Mouse (Mus musculus) limb, embryonic 14.5 days (tissue): ENCODE results near the gene Zbed5. TPM values are rescaled to one million over a fixed set of nuclear protein-coding genes. Genes with fewer than 3 reads are reported as not detected.

Experiments
- ATAC-seq: fragments of 200-750 bp; cut with Nextera tagmentation; 2 replicates; pipeline ENCODE4 v1.8.0; 2017; ENCODE audit warnings: low read depth, moderate number of reproducible peaks, moderate TSS enrichment; ENCODE audit not compliant: low FRiP score
- DNase-seq: peaks from one replicate; pipeline ENCODE4 v3.0.0-alpha.2; 2015; ENCODE audit warnings: low spot score
- H3K27ac ChIP-seq: fragments of 300-500 bp; sonication (generic); replicated peaks from 2 replicates; pipeline ENCODE4 v1.5.1; 2014; ENCODE audit warnings: low read depth, mild to moderate bottlenecking, low read length, moderate library complexity, mixed read lengths
- H3K27me3 ChIP-seq: fragments of 300-500 bp; sonication (generic); 2 replicates; pipeline ENCODE4 v1.6.1; 2014; ENCODE audit warnings: low read length, mixed read lengths; ENCODE audit not compliant: control insufficient read depth, insufficient read depth
- H3K36me3 ChIP-seq: fragments of 300-500 bp; sonication (generic); 2 replicates; pipeline ENCODE4 v1.6.1; 2014; ENCODE audit warnings: mild to moderate bottlenecking, low read length, moderate library complexity, mixed read lengths; ENCODE audit not compliant: control insufficient read depth, insufficient read depth
- H3K4me1 ChIP-seq: fragments of 300-500 bp; sonication (generic); 2 replicates; pipeline ENCODE4 v1.6.1; 2014; ENCODE audit warnings: antibody characterized with exemption, low read length, mixed read lengths; ENCODE audit not compliant: control insufficient read depth, insufficient read depth
- H3K4me2 ChIP-seq: fragments of 300-500 bp; sonication (generic); replicated peaks from 2 replicates; pipeline ENCODE4 v1.6.1; 2014; ENCODE audit warnings: low read depth, mild to moderate bottlenecking, low read length, moderate library complexity; ENCODE audit not compliant: severe bottlenecking
- H3K4me3 ChIP-seq: fragments of 300-500 bp; sonication (generic); replicated peaks from 2 replicates; pipeline ENCODE4 v1.5.1; 2014; ENCODE audit warnings: low read length
- H3K9ac ChIP-seq: fragments of 300-500 bp; sonication (generic); 2 replicates; pipeline ENCODE4 v1.6.1; 2014; ENCODE audit warnings: mild to moderate bottlenecking, low read depth, low read length, moderate library complexity; ENCODE audit not compliant: severe bottlenecking
- H3K9me3 ChIP-seq: fragments of 300-500 bp; sonication (generic); 2 replicates; pipeline ENCODE4 v1.6.1; 2016; ENCODE audit warnings: low read length; ENCODE audit not compliant: control insufficient read depth
- POLR2A ChIP-seq: fragments of 200-500 bp; IDR thresholded peaks from 2 replicates; pipeline ENCODE4 v1.8.0; 2012; ENCODE audit warnings: inconsistent platforms, mild to moderate bottlenecking, moderate library complexity, borderline replicate concordance; ENCODE audit not compliant: insufficient read depth, insufficient read length; ENCODE audit errors: extremely low read depth
- WGBS: fragments of 180-500 bp; shearing (Covaris S2); extraction: QIAGEN DNeasy Blood & Tissue Kit; methylation state at CpG from one replicate; pipeline ENCODE4 v1.1.7; 2014; 5-methylcytosine and 5-hydroxymethylcytosine counted together
- polyA plus RNA-seq, 2 experiments: library from polyadenylated mRNA; depleted of rRNA in 1 of 2; stranded (reverse) in 1 of 2; unstranded in 1 of 2; fragments of >200 nt; fragmentation: Nextera tagmentation in 1 of 2; extraction: Ambion mirVana in 1 of 2; gene quantifications; 2 replicates each; pipeline versions ENCODE4 v1.2.1 to v1.2.3; 2012 to 2014

The Zbed5 gene
- polyA plus RNA-seq, 2 experiments: 8.2 to 9.1 TPM

DNA sequence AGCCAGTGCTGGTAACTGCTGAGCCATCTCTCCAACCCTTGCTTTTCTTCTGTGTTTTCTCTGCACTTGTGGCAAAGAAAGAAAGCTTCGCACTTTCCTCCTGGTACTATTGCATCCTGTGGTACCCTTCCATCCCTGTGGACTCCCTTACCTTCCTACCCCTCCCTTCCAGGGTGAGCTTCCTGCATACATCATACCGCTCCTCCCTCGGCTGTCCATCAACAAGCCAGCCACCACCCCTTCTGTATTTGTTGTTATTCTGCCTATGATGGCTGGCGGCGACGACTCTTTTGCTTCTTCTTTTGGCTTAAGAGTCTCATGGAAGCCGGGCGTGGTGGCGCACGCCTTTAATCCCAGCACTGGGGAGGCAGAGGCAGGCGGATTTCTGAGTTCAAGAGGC, 20.4 kb upstream of the Zbed5 start:
- Histone ChIP-seq H3K36me3 (peaks cover 2% of the 10 kb centered on the region), H3K27me3 (no peaks in the 10 kb centered on the region), H3K4me3 (no peak overlapping the region), H3K4me2 (no peak overlapping the region), H3K9ac (no peak overlapping the region), H3K9me3 (no peaks in the 10 kb centered on the region), H3K4me1 (no peaks in the 10 kb centered on the region), H3K27ac (no peak overlapping the region)
- no peak for TF ChIP-seq POLR2A
- ATAC-seq (no peak), DNase-seq (no peak)
- 81% methylated on average over 11 of the region's 11 CpGs for WGBS

GRCm38 (mm10) chr5:129877731-129878455, 17.6 kb upstream of the Zbed5 start:
- Histone ChIP-seq H3K4me2 (no peak overlapping the region), H3K27me3 (no peaks in the 10 kb centered on the region), H3K27ac (no peak overlapping the region), H3K4me1 (no peaks in the 10 kb centered on the region), H3K9me3 (no peaks in the 10 kb centered on the region), H3K36me3 (peaks cover 21% of the 10 kb centered on the region), H3K9ac (no peak overlapping the region), H3K4me3 (no peak overlapping the region)
- DNase-seq (no peak), ATAC-seq (no peak)
- WGBS: 73% methylated on average over 9 of the region's 9 CpGs
- TF ChIP-seq POLR2A: no peak

- DNase-seq: peak; percentile 37
- WGBS: 46% methylated on average over 2 of the region's 2 CpGs
- Histone ChIP-seq H3K4me3 (no peak overlapping the region), H3K27ac (no peak overlapping the region), H3K36me3 (peaks cover 29% of the 10 kb centered on the region), H3K9ac (no peak overlapping the region), H3K27me3 (no peaks in the 10 kb centered on the region), H3K4me1 (no peaks in the 10 kb centered on the region), H3K4me2 (no peak overlapping the region), H3K9me3 (no peaks in the 10 kb centered on the region)
- no peak for TF ChIP-seq POLR2A
- ATAC-seq: no peak
These were observed 16.6 kb upstream of the Zbed5 start for GRCm38 (mm10) chr5:129878946-129879345.

- Histone ChIP-seq H3K27me3 (no peaks in the 10 kb centered on the region), H3K4me1 (no peaks in the 10 kb centered on the region), H3K36me3 (peaks cover 36% of the 10 kb centered on the region), H3K9ac (no peak overlapping the region), H3K4me3 (no peak overlapping the region), H3K27ac (no peak overlapping the region), H3K4me2 (no peak overlapping the region), H3K9me3 (no peaks in the 10 kb centered on the region)
- WGBS: 71% methylated on average over 3 of the region's 3 CpGs
- no peak for TF ChIP-seq POLR2A
- DNase-seq: no peak
- no peak for ATAC-seq
These were observed 15.6 kb upstream of the Zbed5 start for GRCm38 (mm10) chr5:129879888-129880287.

DNA sequence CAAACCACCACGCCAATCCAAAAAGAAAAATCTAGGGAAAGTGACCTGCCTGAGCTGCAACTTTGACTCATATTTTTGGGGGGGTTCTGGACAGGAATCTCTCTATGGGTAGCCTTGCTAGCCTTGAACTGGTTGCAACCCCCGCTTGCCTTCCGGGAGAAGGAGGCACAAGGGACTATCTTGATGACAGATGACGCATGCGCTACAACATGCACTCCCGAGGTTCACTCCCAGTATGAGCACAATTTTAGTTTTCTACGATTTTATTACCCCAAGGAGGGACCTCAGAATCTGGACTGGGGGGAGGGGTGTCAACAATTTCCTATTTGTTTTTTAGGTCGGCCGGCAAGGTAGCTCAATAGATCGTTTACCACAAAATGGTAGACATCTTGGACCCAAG, 9.3 kb upstream of the Zbed5 start:
- TF ChIP-seq POLR2A: no peak
- Histone ChIP-seq H3K27me3 (no peaks in the 10 kb centered on the region), H3K4me2 (peak overlapping the region; percentile 82), H3K9ac (peak overlapping the region; percentile 88), H3K4me3 (peak overlapping the region; percentile 81), H3K9me3 (no peaks in the 10 kb centered on the region), H3K4me1 (peaks cover 7% of the 10 kb centered on the region; the same call in 1 of the 2 replicates), H3K36me3 (peaks cover 24% of the 10 kb centered on the region), H3K27ac (no peak overlapping the region)
- 35% methylated on average over 10 of the region's 10 CpGs for WGBS
- ATAC-seq (no peak), DNase-seq (no peak)
